Mouse (Mus musculus) CD4-positive, CD25-positive, alpha-beta regulatory T cell (primary cell): Measurements from ENCODE around the gene Olfr64. TPM values are rescaled to one million over a fixed set of nuclear protein-coding genes. Genes with fewer than 3 reads are reported as not detected.

Experiments
- polyA plus RNA-seq: library from polyadenylated mRNA; unstranded; fragments of 100-300 nt; shearing (Covaris generic); gene quantifications from one replicate; pipeline ENCODE4 v1.2.1, GENCODE M21; 2017

Gene Olfr64
- polyA plus RNA-seq = 0.07 TPM

DNA sequence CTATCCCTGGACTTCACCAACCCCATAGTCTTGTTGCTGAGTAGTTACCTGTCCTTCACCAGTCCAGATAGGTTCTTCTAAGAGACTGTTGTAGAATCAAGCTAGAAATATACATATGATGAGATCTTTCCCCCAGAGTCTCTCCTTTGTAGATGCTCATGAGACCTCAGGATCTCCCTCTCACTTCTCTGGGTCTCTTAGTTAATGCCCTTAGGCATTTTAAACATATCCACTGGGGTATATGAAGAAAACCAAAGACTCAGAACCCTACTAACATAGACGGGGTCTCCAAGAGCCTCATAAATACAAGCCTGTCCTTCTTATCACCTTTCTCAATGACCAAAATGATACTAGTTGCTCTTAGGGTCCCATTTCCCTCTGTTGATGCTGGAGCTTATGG is at the start of gene Olfr64:
Gene Olfr64, minus strand, starts transcription at position 101 of the 400 bp plus-strand sequence.

GRCm38 (mm10) chr7:103934264-103934663 is 40.0 kb upstream of the Olfr64 start, which contains the start of gene Olfr632:
Olfr632 (plus strand) TSS chr7:103934347.

GRCm38 (mm10) chr7:103928525-103928924 is 34.2 kb upstream of the Olfr64 start, which contains the start of gene Olfr631:
Olfr631 (plus strand) TSS chr7:103928825.

DNA sequence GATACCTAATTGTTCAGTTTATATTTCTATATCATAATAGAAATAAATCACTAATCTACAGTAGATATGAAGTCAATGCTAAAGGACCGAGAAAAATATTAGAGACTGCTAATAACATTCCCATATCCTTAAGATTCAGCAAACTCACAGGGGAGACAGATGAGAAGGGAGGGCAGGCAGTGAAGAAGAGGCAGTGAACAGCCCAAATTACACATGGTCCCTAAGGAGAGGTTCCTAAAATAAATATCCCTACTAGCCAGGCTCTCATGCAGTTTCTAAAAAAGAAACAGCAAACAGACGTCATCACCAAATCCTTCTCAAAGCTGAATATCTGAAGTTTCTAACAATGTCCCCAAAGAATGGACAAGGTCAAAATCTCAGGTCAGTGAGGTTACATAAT is 8.9 kb upstream of the Olfr64 start, which contains the start of gene Olfr65:
Gene Olfr65, plus strand, starts transcription at position 301 of the 400 bp plus-strand sequence.

GRCm38 (mm10) chr7:103886152-103886551 is 8.1 kb downstream of the Olfr64 start, which contains the start of gene Olfr66:
Olfr66 (minus strand) TSS chr7:103886252.

DNA sequence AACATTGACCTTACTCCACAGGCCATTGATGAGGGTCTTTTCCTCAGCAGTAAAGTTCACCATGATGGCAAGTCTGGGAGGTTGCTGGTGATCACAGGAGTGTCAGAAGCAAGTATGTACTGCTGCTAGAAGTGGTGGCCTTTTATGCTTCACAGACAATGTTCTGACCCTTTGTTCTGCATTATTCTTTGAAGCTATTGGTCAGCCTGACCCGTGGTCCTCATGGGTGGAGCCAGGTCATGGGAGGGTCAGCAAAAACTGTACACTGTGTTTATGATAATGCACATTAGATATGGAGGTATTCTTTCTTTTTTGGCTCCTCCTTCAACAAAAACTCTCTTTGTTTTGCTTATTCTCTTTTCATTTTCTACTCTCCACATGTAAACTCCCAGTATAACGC is 41.2 kb downstream of the Olfr64 start, which contains the start of gene Hbb-y:
Gene Hbb-y, minus strand, starts transcription at position 127 of the 400 bp plus-strand sequence.

DNA sequence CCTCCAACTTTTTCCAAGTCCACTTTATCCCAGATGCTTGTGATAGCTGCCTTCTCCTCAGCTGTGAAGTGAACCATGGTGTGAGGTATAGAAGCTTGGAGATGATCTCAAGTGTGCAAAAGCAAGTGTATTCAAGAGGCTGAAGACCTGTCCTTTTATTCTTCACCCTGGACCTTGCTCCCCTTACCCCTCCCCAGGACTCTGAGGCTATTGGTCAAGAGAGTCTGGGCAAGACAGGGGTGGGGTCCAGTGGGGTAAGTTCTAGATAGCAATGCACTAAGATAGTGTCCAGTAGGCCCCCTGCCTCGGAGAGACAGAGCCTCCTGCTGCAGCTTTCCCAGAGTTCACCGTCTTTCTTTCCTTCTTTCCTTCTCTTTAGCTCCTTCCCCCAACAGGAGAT is 51.3 kb downstream of the Olfr64 start, which contains the start of gene Hbb-bh1:
Gene Hbb-bh1, minus strand, starts transcription at position 131 of the 400 bp plus-strand sequence.

GRCm38 (mm10) chr7:103840268-103840667 is 54.0 kb downstream of the Olfr64 start, which contains the start of gene Hbb-bh2:
Hbb-bh2 (minus strand) TSS chr7:103840520.

Other genes with a start within 250 kb of the Olfr64 start
- not detected for gene Olfr623, start 230.8 kb downstream of the Olfr64 start, polyA plus RNA-seq
- gene Olfr624, start 223.3 kb downstream of the Olfr64 start, polyA plus RNA-seq = 0.02 TPM
- not detected for gene Olfr625-ps1, start 211.8 kb downstream of the Olfr64 start, polyA plus RNA-seq
- gene Olfr243, start 179.8 kb downstream of the Olfr64 start, polyA plus RNA-seq = not detected
- not detected for gene Olfr628, start 164.1 kb downstream of the Olfr64 start, polyA plus RNA-seq
- gene Olfr629, start 149.5 kb downstream of the Olfr64 start, polyA plus RNA-seq = not detected
- gene Olfr630, start 137.2 kb downstream of the Olfr64 start, polyA plus RNA-seq = not detected
- gene Olfr69, start 122.9 kb downstream of the Olfr64 start, polyA plus RNA-seq = 0.08 TPM
- not detected for gene Olfr68, start 114.8 kb downstream of the Olfr64 start, polyA plus RNA-seq
- 0.05 TPM for gene Olfr67, start 102.7 kb downstream of the Olfr64 start, polyA plus RNA-seq
- gene Hbb-bt, start 80.5 kb downstream of the Olfr64 start, polyA plus RNA-seq = 32.1 TPM
- 155 TPM for gene Hbb-bs, start 66.4 kb downstream of the Olfr64 start, polyA plus RNA-seq
- not detected for gene Hbb-bh2, start 54.0 kb downstream of the Olfr64 start, polyA plus RNA-seq
- gene Hbb-bh1, start 51.3 kb downstream of the Olfr64 start, polyA plus RNA-seq = not detected
- gene Hbb-y, start 41.3 kb downstream of the Olfr64 start, polyA plus RNA-seq = not detected
- gene Olfr66, start 8.2 kb downstream of the Olfr64 start, polyA plus RNA-seq = not detected
- gene Olfr65, start 9.0 kb upstream of the Olfr64 start, polyA plus RNA-seq = not detected
- not detected for gene Olfr631, start 34.3 kb upstream of the Olfr64 start, polyA plus RNA-seq
- not detected for gene Olfr632, start 39.9 kb upstream of the Olfr64 start, polyA plus RNA-seq
- gene Olfr633, start 50.0 kb upstream of the Olfr64 start, polyA plus RNA-seq = not detected
- gene Olfr635, start 76.7 kb upstream of the Olfr64 start, polyA plus RNA-seq = 0.02 TPM
- not detected for gene Olfr638, start 104.3 kb upstream of the Olfr64 start, polyA plus RNA-seq
- gene Olfr639, start 122.8 kb upstream of the Olfr64 start, polyA plus RNA-seq = 0.02 TPM
- gene Olfr640, start 131.1 kb upstream of the Olfr64 start, polyA plus RNA-seq = not detected
- gene Olfr641, start 141.0 kb upstream of the Olfr64 start, polyA plus RNA-seq = not detected
- not detected for gene Olfr642, start 158.2 kb upstream of the Olfr64 start, polyA plus RNA-seq
- gene 4930516K23Rik, start 167.0 kb upstream of the Olfr64 start, polyA plus RNA-seq = not detected
- gene Olfr644, start 177.4 kb upstream of the Olfr64 start, polyA plus RNA-seq = not detected
- not detected for gene Olfr645, start 191.0 kb upstream of the Olfr64 start, polyA plus RNA-seq
- not detected for gene Olfr646, start 210.4 kb upstream of the Olfr64 start, polyA plus RNA-seq
- not detected for gene Ubqln5, start 235.3 kb upstream of the Olfr64 start, polyA plus RNA-seq
- gene Olfr643, start 242.9 kb upstream of the Olfr64 start, polyA plus RNA-seq = not detected
- not detected for gene Ubqln3, start 248.8 kb upstream of the Olfr64 start, polyA plus RNA-seq